Comparison of ENCODE assay signal across 20 mouse cellular contexts in genomic region chr4:129507434-129508236, GRCm38 (mm10). TPM values are rescaled to one million over a fixed set of nuclear protein-coding genes. Genes with fewer than 3 reads are reported as not detected.
DNase-seq lines count a peak whose midpoint lies in the region; ATAC-seq lines count a peak whose summit lies in the region.
"Had no signal": no experiment of that assay in that cellular context is flagged by ENCODE, and none has a peak within 500 bp of the region (broad histone marks: within the 10 kb centered on the region; RNA-seq: fewer than 3 reads in every experiment).

No protein-coding gene starts in this region.

- peak; percentile 91 for DNase-seq in heart, adult 11 months
- DNase-seq in heart, postnatal 36 days, result no peak
- DNase-seq in midbrain, embryonic 11.5 days (ENCODE audit: low spot score, missing footprints), result peak; percentile 72
- no peak for DNase-seq in forebrain, embryonic 10.5 days (ENCODE audit: extremely low spot score, low spot score)
- no peak for DNase-seq in neural tube, embryonic 10.5 days (ENCODE audit: extremely low spot score, low spot score)
- DNase-seq in right cerebral cortex, postnatal 14 days, result no peak
- DNase-seq: adrenal gland, postnatal 10 days; cerebellum, adult 2 months; kidney, adult 2 months; kidney, postnatal 36 days; lung, embryonic 14.5 days had no signal

- peaks cover 20% of the 10 kb centered on the region for H3K4me1 ChIP-seq in midbrain, embryonic 11.5 days (ENCODE audit: control insufficient read depth, insufficient read depth, low read length)
- peaks cover 4% of the 10 kb centered on the region; the same call in 1 of the 2 replicates for H3K4me1 ChIP-seq in midbrain, embryonic 16.5 days (ENCODE audit: control insufficient read depth, insufficient read depth, low read length)
- peaks cover 45% of the 10 kb centered on the region for H3K4me1 ChIP-seq in forebrain, embryonic 10.5 days

- H3K9ac ChIP-seq in midbrain, embryonic 11.5 days (ENCODE audit: low read length), result no peak overlapping the region
- H3K9ac ChIP-seq in midbrain, embryonic 16.5 days (ENCODE audit: low read depth, low read length), result no peak overlapping the region
- H3K9ac ChIP-seq: embryonic facial prominence, embryonic 15.5 days; forebrain, embryonic 12.5 days; limb, embryonic 15.5 days; lung, embryonic 14.5 days had no signal

- H3K27me3 ChIP-seq in midbrain, embryonic 11.5 days (ENCODE audit: control insufficient read depth, insufficient read depth, low read length), result no peaks in the 10 kb centered on the region
- no peaks in the 10 kb centered on the region for H3K27me3 ChIP-seq in midbrain, embryonic 16.5 days (ENCODE audit: control insufficient read depth, insufficient read depth, low read depth, low read length)
- no peaks in the 10 kb centered on the region for H3K27me3 ChIP-seq in forebrain, embryonic 10.5 days (ENCODE audit: poor library complexity, severe bottlenecking)
- H3K27me3 ChIP-seq: embryonic facial prominence, embryonic 15.5 days; forebrain, embryonic 12.5 days; limb, embryonic 15.5 days had no signal

- no peak overlapping the region for H3K4me3 ChIP-seq in midbrain, embryonic 11.5 days (ENCODE audit: low read depth, low read length)
- H3K4me3 ChIP-seq in midbrain, embryonic 16.5 days (ENCODE audit: low read depth, low read length), result no peak overlapping the region
- no peak overlapping the region for H3K4me3 ChIP-seq in forebrain, embryonic 10.5 days
- H3K4me3 ChIP-seq: embryonic facial prominence, embryonic 15.5 days; forebrain, embryonic 12.5 days; limb, embryonic 15.5 days had no signal

- intact Hi-C loops in heart, postnatal 36 days (cut with DNase I), result no loop called here

- WGBS in midbrain, embryonic 11.5 days, result 77% methylated on average over 9 of the region's 10 CpGs
- 71% methylated on average over 9 of the region's 10 CpGs for WGBS in midbrain, embryonic 16.5 days
- 71% methylated on average over 9 of the region's 10 CpGs for WGBS in forebrain, embryonic 10.5 days

- H3K4me2 ChIP-seq in midbrain, embryonic 11.5 days, result no peak overlapping the region
- no peak overlapping the region for H3K4me2 ChIP-seq in midbrain, embryonic 16.5 days (ENCODE audit: low read length)
- H3K4me2 ChIP-seq: embryonic facial prominence, embryonic 15.5 days; forebrain, embryonic 12.5 days; limb, embryonic 15.5 days; lung, embryonic 14.5 days had no signal

- no peaks in the 10 kb centered on the region for H3K36me3 ChIP-seq in midbrain, embryonic 11.5 days (ENCODE audit: control insufficient read depth, insufficient read depth, low read length)
- no peaks in the 10 kb centered on the region for H3K36me3 ChIP-seq in midbrain, embryonic 16.5 days (ENCODE audit: control insufficient read depth, insufficient read depth, low read length)
- H3K36me3 ChIP-seq in forebrain, embryonic 10.5 days (replicated peaks), result no peaks in the 10 kb centered on the region
- H3K36me3 ChIP-seq: embryonic facial prominence, embryonic 15.5 days; forebrain, embryonic 12.5 days; limb, embryonic 15.5 days had no signal

- no peak overlapping the region for H3K27ac ChIP-seq in midbrain, embryonic 11.5 days (ENCODE audit: low read depth, low read length)
- H3K27ac ChIP-seq in midbrain, embryonic 16.5 days (ENCODE audit: low read length), result no peak overlapping the region
- no peak overlapping the region for H3K27ac ChIP-seq in forebrain, embryonic 10.5 days
- H3K27ac ChIP-seq: embryonic facial prominence, embryonic 15.5 days; forebrain, embryonic 12.5 days; limb, embryonic 15.5 days had no signal

- ATAC-seq in midbrain, embryonic 11.5 days (ENCODE audit: low FRiP score), result no peak
- no peak for ATAC-seq in midbrain, embryonic 16.5 days
- ATAC-seq in inflammation-experienced regulatory T-cells, adult 6 months, result peak; percentile 92
- ATAC-seq: hindbrain, embryonic 16.5 days had no signal

- no peaks in the 10 kb centered on the region for H3K9me3 ChIP-seq in midbrain, embryonic 11.5 days (ENCODE audit: control insufficient read depth, low read length)
- H3K9me3 ChIP-seq in midbrain, embryonic 16.5 days (replicated peaks; ENCODE audit: control insufficient read depth, low read length, poor library complexity, severe bottlenecking), result no peaks in the 10 kb centered on the region
- no peaks in the 10 kb centered on the region for H3K9me3 ChIP-seq in forebrain, embryonic 10.5 days
- H3K9me3 ChIP-seq: embryonic facial prominence, embryonic 15.5 days; forebrain, embryonic 12.5 days; limb, embryonic 15.5 days had no signal

RNA-seq across cellular contexts. Expression of gene Marcksl1, which starts 5.7 kb away (rescaled TPM):
- total RNA-seq in heart, postnatal 36 days (2021), result 1 to 10 TPM; 4.4 to 5.7 TPM
- 1,816 and 1,974 TPM in 2 replicates for polyA plus RNA-seq in midbrain, embryonic 11.5 days (2014; fragmentation: Nextera tagmentation; extraction: Ambion mirVana)
- polyA plus RNA-seq in midbrain, embryonic 16.5 days (2015; fragmentation: Nextera tagmentation; extraction: Ambion mirVana), result 1,543 and 1,683 TPM in 2 replicates
- 1 to 10 TPM; 2.7 to 4.9 (median 4.4) TPM for polyA plus RNA-seq in inflammation-experienced regulatory T-cells, adult 6 months (2017; shearing (Covaris generic))
- polyA plus RNA-seq in forebrain, embryonic 10.5 days (2016; fragmentation: Nextera tagmentation; extraction: Ambion mirVana), result 1,441 and 1,446 TPM in 2 replicates

RNA-seq across cellular contexts. Expression of gene Fam229a, which starts 16.6 kb away (rescaled TPM):
- not detected for total RNA-seq in heart, postnatal 36 days (2021)
- not detected in 2 replicates for polyA plus RNA-seq in midbrain, embryonic 11.5 days (2014; fragmentation: Nextera tagmentation; extraction: Ambion mirVana)
- polyA plus RNA-seq in midbrain, embryonic 16.5 days (2015; fragmentation: Nextera tagmentation; extraction: Ambion mirVana), result 0.56 and 0.94 TPM in 2 replicates
- not detected for polyA plus RNA-seq in inflammation-experienced regulatory T-cells, adult 6 months (2017; shearing (Covaris generic))
- polyA plus RNA-seq in forebrain, embryonic 10.5 days (2016; fragmentation: Nextera tagmentation; extraction: Ambion mirVana), result not detected in 2 replicates
- total RNA-seq: adrenal gland, postnatal 10 days had no signal
- polyA plus RNA-seq: embryonic facial prominence, embryonic 15.5 days; forebrain, embryonic 12.5 days; limb, embryonic 15.5 days; lung, embryonic 14.5 days had no signal

RNA-seq across cellular contexts. Expression of gene Tssk3, which starts 16.8 kb away (rescaled TPM):
- not detected for total RNA-seq in heart, postnatal 36 days (2021)
- polyA plus RNA-seq in midbrain, embryonic 11.5 days (2014; fragmentation: Nextera tagmentation; extraction: Ambion mirVana), result not detected in 2 replicates
- 1.2 TPM in 2 replicates for polyA plus RNA-seq in midbrain, embryonic 16.5 days (2015; fragmentation: Nextera tagmentation; extraction: Ambion mirVana)
- polyA plus RNA-seq in inflammation-experienced regulatory T-cells, adult 6 months (2017; shearing (Covaris generic)), result not detected
- not detected in 2 replicates for polyA plus RNA-seq in forebrain, embryonic 10.5 days (2016; fragmentation: Nextera tagmentation; extraction: Ambion mirVana)
- total RNA-seq: adrenal gland, postnatal 10 days; heart, adult 18-20 months; layer of hippocampus, postnatal 14 days had no signal
- polyA plus RNA-seq: embryonic facial prominence, embryonic 15.5 days; forebrain, embryonic 12.5 days; kidney, adult 2 months; limb, embryonic 15.5 days; lung, embryonic 14.5 days; spleen, adult 2 months had no signal

RNA-seq across cellular contexts. Expression of gene Hdac1, which starts 34.9 kb away (rescaled TPM):
- total RNA-seq in heart, postnatal 36 days (2021), result 10 to 100 TPM; 17.7 to 21.1 TPM
- 225 and 234 TPM in 2 replicates for polyA plus RNA-seq in midbrain, embryonic 11.5 days (2014; fragmentation: Nextera tagmentation; extraction: Ambion mirVana)
- 74.7 and 83.2 TPM in 2 replicates for polyA plus RNA-seq in midbrain, embryonic 16.5 days (2015; fragmentation: Nextera tagmentation; extraction: Ambion mirVana)
- 100 to 1,000 TPM; 256 to 267 (median 261) TPM for polyA plus RNA-seq in inflammation-experienced regulatory T-cells, adult 6 months (2017; shearing (Covaris generic))
- 294 and 319 TPM in 2 replicates for polyA plus RNA-seq in forebrain, embryonic 10.5 days (2016; fragmentation: Nextera tagmentation; extraction: Ambion mirVana)

RNA-seq across cellular contexts. Expression of gene Bsdc1, which starts 46.3 kb away (rescaled TPM):
- total RNA-seq in heart, postnatal 36 days (2021), result 10 to 100 TPM; 50.3 to 53.8 TPM
- 23.3 and 23.7 TPM in 2 replicates for polyA plus RNA-seq in midbrain, embryonic 11.5 days (2014; fragmentation: Nextera tagmentation; extraction: Ambion mirVana)
- polyA plus RNA-seq in midbrain, embryonic 16.5 days (2015; fragmentation: Nextera tagmentation; extraction: Ambion mirVana), result 31.5 and 34.7 TPM in 2 replicates
- 10 to 100 TPM; 20.2 to 33.8 (median 28.8) TPM for polyA plus RNA-seq in inflammation-experienced regulatory T-cells, adult 6 months (2017; shearing (Covaris generic))
- polyA plus RNA-seq in forebrain, embryonic 10.5 days (2016; fragmentation: Nextera tagmentation; extraction: Ambion mirVana), result 18.0 and 19.5 TPM in 2 replicates

Comparison
In these comparisons a context has a peak if more than half of its experiments do, and no peak if none do; other contexts are left out.
1. DNase-seq: peak in heart, adult 11 months (single experiment) and midbrain, embryonic 11.5 days (single experiment); none in heart, postnatal 36 days (0 of 2), forebrain, embryonic 10.5 days (single experiment), neural tube, embryonic 10.5 days (single experiment) and right cerebral cortex, postnatal 14 days (single experiment).
2. RNA of gene Marcksl1, which starts 5.7 kb away (polyA plus RNA-seq): 1,816 to 1,974 TPM in midbrain, embryonic 11.5 days, 1,543 to 1,683 TPM in midbrain, embryonic 16.5 days and 1,441 to 1,446 TPM in forebrain, embryonic 10.5 days; 2.7 to 4.9 TPM in inflammation-experienced regulatory T-cells, adult 6 months; every median in the first group is over 100 times any median in the second.